Mouse (Mus musculus): Measurements from ENCODE around the gene Cyfip1.

- no peak for TF ChIP-seq ZNF384 (IDR thresholded peaks at IDR 0.05; ENCODE audit: low read depth, low read length)
- no peak for TF ChIP-seq USF1 (IDR thresholded peaks at IDR 0.05; ENCODE audit: low read depth, low read length)
- no peak for TF ChIP-seq CTCF (conservative IDR thresholded peaks at IDR 0.05 in 1 of 2, IDR thresholded peaks at IDR 0.05 in 1 of 2; ENCODE audit: low read depth in 2 of 2, low read length in 2 of 2)
Measured at GRCm38 (mm10) chr7:55911371-55911770, 69.8 kb downstream of the Cyfip1 start.
